In the genomic region with DNA sequence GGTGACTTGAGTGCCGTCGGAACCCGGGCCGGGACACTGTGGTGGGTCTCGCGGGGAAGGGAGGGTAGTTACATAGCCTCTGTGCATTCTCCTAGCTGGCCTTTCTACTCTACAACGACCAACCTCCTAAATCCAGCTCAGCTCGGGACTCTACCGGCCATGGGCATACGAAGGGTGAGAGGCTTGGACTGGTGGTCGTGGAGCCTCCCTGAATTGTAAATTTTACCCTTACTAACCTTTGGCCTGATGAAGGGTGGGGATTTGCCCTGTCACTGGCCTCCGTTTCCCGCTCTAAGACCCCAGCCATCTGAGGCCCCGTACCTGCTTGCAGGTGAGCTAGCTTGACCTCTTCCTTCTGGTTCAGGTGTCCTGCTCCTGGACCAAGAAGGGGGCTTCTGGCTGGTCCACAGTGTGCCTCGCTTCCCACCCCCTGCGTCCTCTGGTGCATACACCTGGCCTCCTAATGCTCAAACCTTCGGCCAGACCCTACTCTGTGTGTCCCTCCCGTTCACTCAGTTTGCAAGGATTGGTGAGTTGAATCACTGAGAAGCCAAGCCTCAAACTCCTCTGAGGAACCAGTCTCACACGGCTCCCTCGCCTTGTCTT, we compare ENCODE assay signal across 8 mouse cellular contexts. TPM values are rescaled to one million over a fixed set of nuclear protein-coding genes. Genes with fewer than 3 reads are reported as not detected.
DNase-seq lines count a peak whose midpoint lies in the region; ATAC-seq and TF ChIP-seq lines count a peak whose summit lies in the region.

No protein-coding gene starts in this region.

- ATAC-seq in limb, embryonic 13.5 days (ENCODE audit: low FRiP score, low read depth) = no peak
- no peak; the same call in 1 of the 2 replicates for ATAC-seq in stomach, embryonic 15.5 days (ENCODE audit: insufficient read depth, low FRiP score, low read depth)

- no peak for TF ChIP-seq CTCF in cerebellum, adult 2 months (IDR thresholded peaks at IDR 0.05; ENCODE audit: borderline replicate concordance, insufficient read depth, low read depth, low read length)
- no peak for TF ChIP-seq CTCF in spleen, adult 2 months (IDR thresholded peaks at IDR 0.05; ENCODE audit: extremely low read depth, insufficient read depth, insufficient read length, insufficient replicate concordance)

- peaks cover 34% of the 10 kb centered on the region for H3K4me1 ChIP-seq in cerebellum, adult 2 months (ENCODE audit: control insufficient read depth, insufficient read depth, low read length)
- H3K4me1 ChIP-seq in spleen, adult 2 months (ENCODE audit: control insufficient read depth, insufficient read depth, insufficient read length) = peaks cover 13% of the 10 kb centered on the region
- peaks cover 22% of the 10 kb centered on the region for H3K4me1 ChIP-seq in limb, embryonic 13.5 days
- peaks cover 15% of the 10 kb centered on the region for H3K4me1 ChIP-seq in stomach, embryonic 15.5 days

- 58% methylated on average over 20 of the region's 20 CpGs for WGBS in cerebellum, adult 2 months
- WGBS in spleen, adult 2 months = 50% methylated on average over 20 of the region's 20 CpGs
- WGBS in limb, embryonic 13.5 days = 42% methylated on average over 20 of the region's 20 CpGs
- 48% methylated on average over 20 of the region's 20 CpGs for WGBS in stomach, embryonic 15.5 days

- peaks cover 3% of the 10 kb centered on the region; the same call in 1 of the 2 replicates for H3K36me3 ChIP-seq in spleen, adult 2 months (ENCODE audit: control insufficient read depth, insufficient read depth, low read length)
- H3K36me3 ChIP-seq in limb, embryonic 13.5 days = peaks cover 8% of the 10 kb centered on the region
- no peaks in the 10 kb centered on the region for H3K36me3 ChIP-seq in stomach, embryonic 15.5 days

- peak overlapping the region; percentile 67 for H3K9ac ChIP-seq in limb, embryonic 13.5 days
- H3K9ac ChIP-seq in stomach, embryonic 15.5 days = peak overlapping the region; percentile 71

- no peaks in the 10 kb centered on the region for H3K27me3 ChIP-seq in cerebellum, adult 2 months (ENCODE audit: control insufficient read depth, insufficient read depth, low read length)
- H3K27me3 ChIP-seq in spleen, adult 2 months (ENCODE audit: control insufficient read depth, insufficient read depth, low read length) = no peaks in the 10 kb centered on the region
- peaks cover 54% of the 10 kb centered on the region for H3K27me3 ChIP-seq in limb, embryonic 13.5 days
- peaks cover 27% of the 10 kb centered on the region for H3K27me3 ChIP-seq in stomach, embryonic 15.5 days (replicated peaks)

- peak overlapping the region; percentile 81 for H3K4me2 ChIP-seq in limb, embryonic 13.5 days (replicated peaks)
- peak overlapping the region; percentile 92 for H3K4me2 ChIP-seq in stomach, embryonic 15.5 days

- TF ChIP-seq POLR2A in cerebellum, adult 2 months (IDR thresholded peaks at IDR 0.05; ENCODE audit: borderline replicate concordance, insufficient read depth, low read length) = no peak
- no peak for TF ChIP-seq POLR2A in spleen, adult 2 months (IDR thresholded peaks at IDR 0.05; ENCODE audit: low read depth, low read length)

- H3K4me3 ChIP-seq in cerebellum, adult 2 months (replicated peaks; ENCODE audit: insufficient read depth, low read depth, low read length) = peak overlapping the region; percentile 58
- peak overlapping the region; percentile 65 for H3K4me3 ChIP-seq in spleen, adult 2 months (ENCODE audit: extremely low read depth, insufficient read depth, insufficient read length)
- peak overlapping the region; percentile 57 for H3K4me3 ChIP-seq in limb, embryonic 13.5 days
- peak overlapping the region; percentile 59 for H3K4me3 ChIP-seq in stomach, embryonic 15.5 days (replicated peaks)

- no peak overlapping the region for H3K27ac ChIP-seq in cerebellum, adult 2 months (ENCODE audit: insufficient read depth, low read length)
- H3K27ac ChIP-seq in spleen, adult 2 months (ENCODE audit: insufficient read depth, low read length) = peak overlapping the region; percentile 81
- H3K27ac ChIP-seq in limb, embryonic 13.5 days = no peak overlapping the region
- no peak overlapping the region for H3K27ac ChIP-seq in stomach, embryonic 15.5 days

- H3K9me3 ChIP-seq in limb, embryonic 13.5 days = 0 out of 2 replicates have a peak, but pooled peaks cover 4% of the 10 kb centered on the region
- peaks cover 3% of the 10 kb centered on the region; the same call in 1 of the 2 replicates for H3K9me3 ChIP-seq in stomach, embryonic 15.5 days

- no peak for DNase-seq in cerebellum, adult 2 months
- no peak for DNase-seq in cerebellum, adult 9-10 months
- DNase-seq in spleen, adult 2 months (ENCODE audit: low read depth in 1 of 2, low spot score in 2 of 2) = no peak
- DNase-seq in spleen, postnatal 36 days (ENCODE audit: low spot score in 2 of 2) = no peak
- DNase-seq in gastrocnemius, postnatal 4 days (ENCODE audit: low spot score in 2 of 2) = no peak
- DNase-seq in right cerebral cortex, postnatal 14 days = no peak

RNA-seq across cellular contexts. Expression of a gene that starts 0.9 kb away (rescaled TPM):
- 9.1 and 10.5 TPM in 2 replicates for polyA plus RNA-seq in cerebellum, adult 2 months (2012; rRNA removed)
- polyA plus RNA-seq in spleen, adult 2 months (2012; rRNA removed) = 43.4 and 44.9 TPM in 2 replicates
- polyA plus RNA-seq in limb, embryonic 13.5 days (2015; fragmentation: Nextera tagmentation; extraction: Ambion mirVana) = 16.4 and 18.5 TPM in 2 replicates
- 12.3 and 14.2 TPM in 2 replicates for polyA plus RNA-seq in stomach, embryonic 15.5 days (2015; fragmentation: Nextera tagmentation; extraction: Ambion mirVana)
- total RNA-seq in gastrocnemius, postnatal 4 days (2021) = 1 to 10 TPM; 6.9 to 7.0 TPM

RNA-seq across cellular contexts. Expression of a gene that starts 7.5 kb away (rescaled TPM):
- polyA plus RNA-seq in cerebellum, adult 2 months (2012; rRNA removed) = 0.31 and 0.41 TPM in 2 replicates
- polyA plus RNA-seq in spleen, adult 2 months (2012; rRNA removed) = 46.5 and 70.0 TPM in 2 replicates
- 2.4 and 4.4 TPM in 2 replicates for polyA plus RNA-seq in limb, embryonic 13.5 days (2015; fragmentation: Nextera tagmentation; extraction: Ambion mirVana)
- polyA plus RNA-seq in stomach, embryonic 15.5 days (2015; fragmentation: Nextera tagmentation; extraction: Ambion mirVana) = 14.8 and 39.3 TPM in 2 replicates
- under 1 TPM in 1 of 2 experiments, not detected in 1; 0.67 TPM for total RNA-seq in gastrocnemius, postnatal 4 days (2021)

RNA-seq across cellular contexts. Expression of a gene that starts 15.5 kb away (rescaled TPM):
- 88.2 and 95.2 TPM in 2 replicates for polyA plus RNA-seq in cerebellum, adult 2 months (2012; rRNA removed)
- polyA plus RNA-seq in spleen, adult 2 months (2012; rRNA removed) = 44.2 and 48.3 TPM in 2 replicates
- 41.7 and 42.1 TPM in 2 replicates for polyA plus RNA-seq in limb, embryonic 13.5 days (2015; fragmentation: Nextera tagmentation; extraction: Ambion mirVana)
- 42.6 and 45.9 TPM in 2 replicates for polyA plus RNA-seq in stomach, embryonic 15.5 days (2015; fragmentation: Nextera tagmentation; extraction: Ambion mirVana)
- total RNA-seq in gastrocnemius, postnatal 4 days (2021) = 10 to 100 TPM; 22.1 to 28.2 TPM

RNA-seq across cellular contexts. Expression of a gene that starts 27.9 kb away (rescaled TPM):
- 115 and 129 TPM in 2 replicates for polyA plus RNA-seq in cerebellum, adult 2 months (2012; rRNA removed)
- 0.70 and 0.74 TPM in 2 replicates for polyA plus RNA-seq in spleen, adult 2 months (2012; rRNA removed)
- 0.32 and 0.55 TPM in 2 replicates for polyA plus RNA-seq in limb, embryonic 13.5 days (2015; fragmentation: Nextera tagmentation; extraction: Ambion mirVana)
- polyA plus RNA-seq in stomach, embryonic 15.5 days (2015; fragmentation: Nextera tagmentation; extraction: Ambion mirVana) = 1.9 and 2.2 TPM in 2 replicates
- total RNA-seq in gastrocnemius, postnatal 4 days (2021) = under 1 TPM in 1 of 2 experiments, not detected in 1; 0.07 TPM

RNA-seq across cellular contexts. Expression of a gene that starts 37.4 kb away (rescaled TPM):
- polyA plus RNA-seq in cerebellum, adult 2 months (2012; rRNA removed) = 6.0 and 7.5 TPM in 2 replicates
- 1.8 and 2.0 TPM in 2 replicates for polyA plus RNA-seq in spleen, adult 2 months (2012; rRNA removed)
- polyA plus RNA-seq in limb, embryonic 13.5 days (2015; fragmentation: Nextera tagmentation; extraction: Ambion mirVana) = 82.7 and 92.5 TPM in 2 replicates
- 56.1 and 63.7 TPM in 2 replicates for polyA plus RNA-seq in stomach, embryonic 15.5 days (2015; fragmentation: Nextera tagmentation; extraction: Ambion mirVana)
- 10 to 100 TPM; 15.3 to 18.0 TPM for total RNA-seq in gastrocnemius, postnatal 4 days (2021)
